Mouse (Mus musculus) thymus, postnatal 14 days (tissue): Measurements from ENCODE around the gene P4htm.

Source experiments
- DNase-seq: peaks from one replicate; pipeline ENCODE4 v3.0.0; 2021

The P4htm gene

DNA sequence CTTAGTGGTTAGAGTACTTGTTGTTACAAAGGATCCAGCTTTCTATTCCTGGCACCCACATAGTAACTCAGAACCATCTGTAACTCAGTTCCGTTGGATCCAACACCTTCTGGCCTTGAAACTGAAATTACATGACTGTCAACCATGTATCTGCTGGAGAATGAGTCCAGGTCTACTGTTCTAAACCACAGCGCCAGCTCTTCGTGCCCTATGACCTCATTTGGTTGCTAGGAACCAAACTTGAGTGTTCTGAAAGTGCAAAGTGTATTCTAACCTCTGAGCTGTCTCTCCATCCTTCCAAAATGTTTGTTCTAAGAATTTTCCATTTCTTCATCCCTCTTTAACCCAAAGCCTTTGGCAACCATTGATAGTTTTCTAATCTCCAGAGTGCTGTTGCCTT lies 51.5 kb downstream of the P4htm start:
- no peak for DNase-seq

GRCm38 (mm10) chr9:108540846-108541245 lies 56.6 kb downstream of the P4htm start:
- no peak for DNase-seq

GRCm38 (mm10) chr9:108531496-108531895 lies 66.0 kb downstream of the P4htm start:
- DNase-seq = no peak

DNA sequence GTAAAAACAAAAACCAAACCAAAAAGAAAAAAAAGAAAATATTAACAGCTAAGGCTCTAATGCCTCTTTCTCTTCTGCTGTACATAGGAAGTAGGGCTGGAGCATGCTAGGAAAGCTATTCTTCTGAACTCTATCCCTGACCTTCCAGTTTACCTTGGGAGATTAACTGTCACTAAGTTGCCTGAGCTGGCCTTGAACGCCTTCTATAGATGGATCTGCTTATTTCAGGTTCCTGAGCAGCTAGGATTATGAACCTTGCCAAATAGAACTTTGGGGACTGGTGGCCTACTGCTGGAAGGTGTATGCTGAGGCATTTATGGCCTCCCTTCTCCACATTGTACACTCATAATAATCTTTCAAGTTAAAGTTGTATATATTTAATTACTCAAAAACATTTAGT lies 66.5 kb downstream of the P4htm start:
- no peak for DNase-seq
